Mouse (Mus musculus): Measurements from ENCODE around the gene Gm10486. TPM values are rescaled to one million over a fixed set of nuclear protein-coding genes. Genes with fewer than 3 reads are reported as not detected.
"Not testable (repeated sequence)": the region's sequence is repeated elsewhere in the genome, so short reads cannot be mapped to it uniquely, and the experiment has no call there.

The Gm10486 gene
- total RNA-seq (2021): not detected
- long read RNA-seq: 0 reads

- DNase-seq (ENCODE audit: low spot score in 2 of 2): not testable (repeated sequence)
Measured at GRCm38 (mm10) chrX:35067084-35067483, at the start of gene Gm10486. Gene Gm10486 (plus strand): TSS chrX:35067384.

All from layer of hippocampus, adult 18-20 months (tissue).